Mouse (Mus musculus) retina, postnatal 7 days (tissue): Measurements from ENCODE around the gene Arl14.
A peak's percentile ranks its signal among the peaks of the same experiment; 100 is the strongest.
"Not testable (repeated sequence)": the region's sequence is repeated elsewhere in the genome, so short reads cannot be mapped to it uniquely, and the experiment has no call there.

ENCODE experiments used
- DNase-seq: peaks from one replicate; pipeline ENCODE4 v3.0.0-alpha.2; 2012; ENCODE audit warnings: low read depth, low spot score

Arl14 gene

GRCm38 (mm10) chr3:69213465-69213864, 8.8 kb upstream of the Arl14 start:
- DNase-seq: no peak

- DNase-seq: no peak
Observed at GRCm38 (mm10) chr3:69214566-69214965, 7.7 kb upstream of the Arl14 start.

DNA sequence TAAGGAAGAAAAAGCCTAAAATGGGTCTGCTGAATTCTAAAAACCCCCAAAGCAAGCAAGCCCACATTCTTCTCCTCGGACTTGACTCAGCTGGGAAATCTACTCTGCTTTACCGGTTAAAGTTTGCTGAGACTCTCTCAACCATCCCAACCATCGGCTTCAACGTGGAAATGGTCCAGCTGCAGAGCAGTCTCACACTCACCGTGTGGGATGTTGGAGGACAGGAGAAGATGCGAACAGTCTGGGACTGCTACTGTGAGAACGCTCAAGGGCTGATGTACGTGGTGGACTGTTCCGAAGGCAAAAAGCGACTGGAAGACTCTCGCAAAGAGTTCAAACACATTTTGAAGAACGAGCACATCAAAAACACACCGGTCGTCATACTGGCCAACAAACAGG, 282 bp downstream of the Arl14 start:
- no peak for DNase-seq

DNA sequence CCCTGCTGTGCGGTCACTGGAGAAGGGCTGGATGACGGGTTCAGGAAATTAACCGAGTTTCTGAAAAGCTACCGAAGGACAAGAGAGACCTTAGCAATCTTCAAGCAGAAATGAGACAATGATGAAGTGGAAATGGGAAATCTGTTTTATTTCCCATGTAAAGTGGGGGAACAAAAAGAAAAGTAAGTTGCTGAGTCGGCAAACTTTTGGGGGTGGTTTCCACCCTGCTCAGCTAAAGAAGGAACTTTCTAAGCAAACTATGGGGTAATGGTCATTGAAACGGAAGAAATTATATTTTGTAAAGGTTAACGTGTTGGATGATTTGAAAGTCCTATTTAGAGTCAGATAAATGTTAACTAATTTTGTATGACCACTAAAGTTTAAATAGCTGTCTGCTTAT, 768 bp downstream of the Arl14 start:
- no peak for DNase-seq

DNA sequence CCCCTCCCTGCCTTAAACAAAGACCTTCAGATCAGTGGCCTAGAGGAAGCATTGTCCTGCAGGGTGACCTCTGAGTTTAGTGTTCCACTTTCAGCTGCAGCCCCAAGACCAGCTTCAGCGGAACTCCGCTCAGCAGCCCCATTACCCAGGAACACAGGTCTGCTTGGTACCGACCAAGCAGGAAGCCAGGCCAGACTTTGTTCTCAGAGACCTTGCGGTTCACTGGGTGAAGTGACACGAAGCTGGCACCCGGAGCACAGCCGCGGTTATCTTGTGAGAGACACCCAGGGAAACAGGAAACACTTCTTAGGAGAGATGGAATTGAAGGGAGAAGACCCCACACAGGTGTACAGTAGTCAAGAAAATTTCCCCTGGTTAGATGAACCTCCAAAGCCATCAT, 1.4 kb downstream of the Arl14 start:
- no peak for DNase-seq

DNA sequence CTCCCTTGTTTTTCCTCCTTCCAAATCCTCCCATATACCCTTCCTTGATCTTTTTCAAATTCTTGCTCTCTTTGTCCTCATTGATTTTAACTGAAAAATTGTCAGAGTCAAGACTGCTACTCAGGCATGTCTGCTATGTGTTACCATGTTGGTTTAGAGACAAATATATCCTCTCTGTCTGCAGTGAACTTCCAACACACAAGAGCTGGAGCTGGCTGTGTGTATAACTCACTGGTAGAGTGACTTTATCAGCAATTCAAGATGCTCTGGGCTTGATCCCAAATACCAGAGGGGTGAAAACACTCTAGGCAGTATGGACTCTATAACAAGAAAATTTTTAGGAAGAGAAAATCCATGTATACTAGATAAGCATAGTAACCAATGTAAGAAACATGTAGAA, 2.8 kb downstream of the Arl14 start:
- no peak for DNase-seq

DNA sequence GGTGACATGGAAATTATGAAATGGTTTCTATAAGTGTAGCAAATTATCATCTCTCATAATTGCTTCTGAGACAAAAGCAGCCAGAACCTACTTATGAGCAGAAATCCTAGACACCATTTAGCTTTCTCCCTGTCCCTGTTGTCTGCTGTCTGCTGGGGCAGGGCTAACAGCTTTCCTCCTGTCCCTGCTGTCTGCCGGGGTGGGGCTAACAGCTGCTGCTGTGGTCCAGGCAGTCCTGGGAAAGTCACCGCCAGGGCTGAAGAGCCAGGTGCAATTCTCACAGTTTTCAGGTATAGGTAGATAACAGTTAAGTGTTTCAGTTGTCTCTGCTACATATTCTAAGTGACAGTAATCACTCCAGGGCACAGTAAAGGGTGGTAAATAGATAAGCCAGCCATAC, 4.3 kb downstream of the Arl14 start:
- no peak for DNase-seq

GRCm38 (mm10) chr3:69228002-69228401, 5.8 kb downstream of the Arl14 start:
- DNase-seq: no peak

DNA sequence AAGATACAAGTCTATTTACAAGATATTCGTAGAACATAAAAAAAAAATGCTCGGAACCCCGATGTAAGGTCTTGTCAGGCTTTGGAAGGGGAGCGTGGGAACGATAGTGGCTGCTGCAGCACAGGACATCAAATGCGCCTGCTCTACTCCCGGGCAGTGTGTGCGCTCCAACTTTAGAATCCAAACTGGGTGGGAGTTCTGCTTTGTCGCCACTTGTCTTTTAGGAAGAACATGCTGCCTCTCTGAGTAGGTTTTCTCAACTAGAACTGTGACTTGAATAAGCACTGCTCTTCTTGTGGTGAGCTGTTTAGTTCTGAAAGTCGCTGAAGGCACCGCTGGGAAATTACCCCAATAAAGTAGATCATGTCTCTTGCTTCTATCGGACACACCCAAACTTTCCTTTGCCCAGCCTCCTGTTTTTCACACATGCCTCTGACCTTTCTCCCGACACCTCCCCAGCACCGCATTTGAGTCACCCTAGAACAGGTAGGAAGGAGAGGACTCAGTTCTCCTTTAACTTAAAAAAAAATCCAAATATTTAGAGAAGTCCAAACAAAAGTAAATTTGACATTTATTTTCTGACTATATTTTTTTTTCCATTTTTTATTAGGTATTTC, 9.4 kb downstream of the Arl14 start:
- no peak for DNase-seq

GRCm38 (mm10) chr3:69233552-69234189, 11.5 kb downstream of the Arl14 start:
- not testable (repeated sequence) for DNase-seq

DNA sequence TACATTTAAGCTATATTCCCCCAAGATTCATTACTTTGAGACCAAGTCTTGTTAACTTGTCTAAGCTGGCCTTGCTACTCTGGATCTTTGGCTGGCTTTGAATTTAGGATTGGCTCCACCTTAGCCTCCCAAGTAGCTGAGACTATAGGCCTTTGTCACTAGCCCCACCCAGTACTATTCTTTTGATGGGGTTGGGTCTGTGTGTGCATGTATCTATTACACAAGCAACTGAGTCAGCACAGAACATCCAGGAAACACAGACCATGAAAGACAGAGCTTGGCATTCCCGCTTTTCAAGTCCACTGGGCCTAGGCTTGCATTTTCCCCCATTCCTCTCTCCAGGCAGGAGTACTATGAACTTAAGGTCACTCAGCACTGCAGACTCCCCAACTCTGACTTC, 12.3 kb downstream of the Arl14 start:
- no peak for DNase-seq

DNA sequence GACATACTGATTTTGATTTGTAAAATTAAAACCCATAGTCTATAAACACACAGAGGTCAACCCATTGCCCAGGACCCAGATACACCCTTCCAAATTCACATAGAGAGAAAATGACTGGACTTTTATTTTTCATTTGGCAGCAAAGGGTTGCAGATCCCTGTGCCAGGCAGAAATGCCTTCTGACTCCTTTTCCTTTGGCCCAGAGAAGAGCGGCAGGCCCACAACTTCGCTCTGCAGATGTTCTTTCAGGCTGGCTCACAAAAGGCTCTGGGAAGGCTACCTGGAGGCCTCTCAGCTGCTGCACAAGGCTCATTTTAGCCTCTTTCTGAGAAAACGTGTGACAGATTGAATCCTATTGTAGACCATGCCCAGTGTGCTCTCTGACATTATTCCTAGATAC, 13.6 kb downstream of the Arl14 start:
- no peak for DNase-seq

DNA sequence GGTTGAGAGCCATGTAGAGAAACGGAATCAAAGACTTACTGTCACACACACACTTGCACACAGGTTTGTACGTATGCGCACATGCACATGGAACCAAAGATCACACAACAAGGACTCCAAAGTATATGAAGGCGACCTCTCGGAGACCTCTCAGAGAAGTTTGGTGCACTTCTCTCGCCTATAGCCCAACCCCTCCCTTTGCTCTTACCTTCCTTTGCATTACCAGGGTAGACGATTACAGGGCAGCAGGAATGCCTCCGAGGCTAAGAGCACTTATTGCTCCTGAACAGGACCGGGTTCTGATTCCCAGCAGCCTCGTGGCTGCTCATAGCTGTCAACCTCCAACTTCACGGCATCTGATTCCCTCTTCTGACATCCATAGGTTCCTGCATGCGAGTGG, 14.3 kb downstream of the Arl14 start:
- no peak for DNase-seq

DNA sequence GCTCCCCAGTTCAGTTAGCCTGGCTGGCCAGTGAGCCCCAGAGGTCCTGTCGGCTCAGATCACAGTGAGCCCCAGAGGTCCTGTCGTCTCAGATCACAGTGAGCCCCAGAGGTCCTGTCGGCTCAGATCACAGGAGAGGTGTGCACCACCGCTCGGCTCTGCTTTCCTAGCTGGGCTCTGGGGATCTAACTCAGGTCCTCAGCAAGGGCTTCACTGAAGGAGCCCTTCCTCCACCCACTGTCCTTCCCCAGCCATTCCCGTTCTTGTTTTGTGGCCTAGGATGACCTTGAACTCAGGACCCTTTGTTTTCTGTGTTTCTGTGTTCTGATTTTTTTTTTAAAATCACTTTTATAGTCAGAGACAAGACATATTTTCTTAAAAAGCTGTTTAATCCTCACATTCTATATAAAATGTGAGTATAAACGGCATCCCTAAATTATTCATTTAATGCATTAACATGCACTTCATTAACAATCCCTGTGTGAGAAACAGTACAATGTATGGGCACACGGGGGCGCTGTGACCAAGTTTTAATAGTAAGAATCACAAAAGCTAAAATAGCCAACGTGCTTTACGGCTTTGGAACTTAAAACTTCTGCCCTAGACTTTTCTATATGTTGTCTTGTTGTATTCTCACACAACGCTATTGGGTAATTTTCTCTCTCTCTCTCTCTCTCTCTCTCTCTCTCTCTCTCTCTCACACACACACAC, 16.1 kb downstream of the Arl14 start:
- DNase-seq: peak; percentile 36

GRCm38 (mm10) chr3:69239246-69239645, 17.0 kb downstream of the Arl14 start:
- DNase-seq: no peak

DNA sequence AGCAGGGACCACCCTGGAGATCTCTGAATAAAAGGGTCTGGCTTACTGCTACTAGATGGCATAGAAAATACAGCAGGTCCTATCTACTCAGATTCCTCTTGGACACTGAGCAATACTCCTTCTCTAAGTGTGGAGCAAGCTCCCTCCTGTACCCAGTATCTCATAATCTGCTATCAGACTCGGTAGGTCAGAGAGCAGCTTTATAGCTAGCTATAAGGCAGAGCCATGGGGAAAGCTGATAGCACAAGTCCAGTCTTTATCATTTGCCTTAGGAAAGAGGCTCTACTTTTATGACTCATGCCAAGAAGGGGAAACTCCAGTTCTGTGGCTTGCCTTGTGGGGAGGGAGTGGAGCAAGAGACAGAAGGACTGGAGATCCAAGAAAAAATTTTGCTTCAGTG, 18.8 kb downstream of the Arl14 start:
- no peak for DNase-seq

DNA sequence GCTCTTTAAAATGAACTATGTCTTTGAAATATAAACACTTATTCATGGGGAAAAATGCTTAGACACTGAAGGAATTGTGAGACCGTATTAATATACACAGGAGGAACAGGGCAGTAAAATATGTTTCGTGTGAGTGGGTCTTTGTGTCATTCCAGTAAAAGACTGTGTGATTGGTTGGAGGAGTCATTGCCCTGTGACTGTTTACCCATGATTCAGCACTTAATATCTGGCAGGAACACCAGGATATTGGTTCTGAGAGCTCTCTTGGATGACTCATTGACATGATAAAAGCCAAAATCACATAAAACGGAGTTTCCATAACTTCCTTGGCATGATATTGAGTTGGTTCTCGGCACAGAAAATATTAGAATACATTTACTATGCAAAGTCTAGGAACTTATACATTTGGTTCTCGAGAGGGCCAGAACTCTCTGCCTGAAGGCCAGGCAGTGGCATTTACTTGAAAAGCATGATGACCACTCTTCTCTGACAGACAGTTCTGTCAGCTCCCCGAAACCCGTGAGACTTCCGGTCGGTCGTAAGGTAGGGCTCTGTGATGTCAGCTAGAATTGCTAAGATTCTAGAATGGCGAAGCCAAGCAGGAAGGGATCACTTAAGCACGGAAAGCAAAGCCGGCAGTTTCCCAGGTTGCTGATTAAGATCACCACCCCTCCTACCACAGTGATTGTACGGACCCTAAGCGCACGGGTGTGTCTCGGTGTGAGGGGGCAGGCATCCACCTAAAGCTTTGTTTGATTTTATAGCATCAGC, 31.1 kb downstream of the Arl14 start:
- DNase-seq: no peak

- no peak for DNase-seq
Observed at GRCm38 (mm10) chr3:69254676-69255075, 32.5 kb downstream of the Arl14 start.

DNA sequence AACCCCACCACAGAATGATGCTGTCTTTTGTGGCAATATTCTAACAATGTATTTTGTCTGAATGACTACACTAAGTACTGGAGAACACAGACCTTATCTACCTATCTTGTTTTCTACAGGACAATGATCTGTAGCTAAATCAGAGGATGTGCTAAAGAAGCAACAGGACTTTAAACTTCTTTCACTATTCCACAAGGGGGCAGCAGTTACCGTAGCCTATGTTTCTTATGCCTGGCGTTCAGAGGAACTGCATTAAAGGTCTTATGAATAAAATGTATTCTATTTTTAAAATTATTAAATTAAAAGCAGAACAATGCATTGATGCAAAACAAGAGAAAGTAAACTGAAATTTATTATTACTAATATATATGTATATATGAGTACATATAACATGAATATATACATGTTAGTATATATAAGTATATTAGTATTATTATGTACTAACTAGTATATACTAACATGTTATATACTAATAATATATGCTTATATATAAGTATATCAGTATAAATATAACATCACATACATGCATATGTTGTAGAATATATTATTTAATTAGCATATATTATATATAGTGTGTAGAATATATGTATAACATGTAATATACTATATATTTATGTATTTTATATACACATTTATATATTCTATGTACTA, 35.0 kb downstream of the Arl14 start:
- DNase-seq: peak; percentile 61

DNA sequence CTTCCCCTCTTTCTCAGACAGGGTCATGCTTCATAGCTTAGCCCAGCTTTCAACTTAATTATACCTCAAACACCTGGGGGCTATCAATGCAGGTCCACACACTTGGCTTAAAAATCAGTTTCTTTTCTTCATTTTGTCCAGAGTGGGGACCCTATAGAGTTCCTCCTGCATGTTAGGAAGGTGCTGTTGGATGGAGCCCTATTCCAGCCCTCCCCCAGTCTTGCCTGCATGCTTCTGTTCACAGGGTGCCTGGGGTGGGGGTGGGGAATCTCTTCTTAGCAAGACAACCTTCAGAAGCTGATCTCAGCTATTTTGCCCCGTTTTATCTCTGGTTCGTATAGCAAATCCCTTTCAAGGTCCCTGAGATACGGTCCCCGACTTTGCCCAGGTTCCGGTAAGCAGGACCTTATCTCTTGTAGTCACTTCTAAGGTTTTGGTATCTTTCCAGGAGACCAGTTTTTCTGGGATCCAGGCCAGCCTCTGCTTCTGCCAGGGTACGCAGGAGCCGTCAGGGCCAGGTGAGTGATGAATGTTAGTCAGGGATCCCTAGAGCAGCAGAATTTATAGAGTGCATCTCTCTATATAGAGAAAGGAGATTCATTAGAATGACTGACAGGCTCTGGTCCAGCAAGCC, 40.9 kb downstream of the Arl14 start:
- no peak for DNase-seq

- DNase-seq: not testable (repeated sequence)
Observed at GRCm38 (mm10) chr3:69264299-69264698, 42.1 kb downstream of the Arl14 start.
